Mouse (Mus musculus): Measurements from ENCODE around the gene Gm10762.

DNA sequence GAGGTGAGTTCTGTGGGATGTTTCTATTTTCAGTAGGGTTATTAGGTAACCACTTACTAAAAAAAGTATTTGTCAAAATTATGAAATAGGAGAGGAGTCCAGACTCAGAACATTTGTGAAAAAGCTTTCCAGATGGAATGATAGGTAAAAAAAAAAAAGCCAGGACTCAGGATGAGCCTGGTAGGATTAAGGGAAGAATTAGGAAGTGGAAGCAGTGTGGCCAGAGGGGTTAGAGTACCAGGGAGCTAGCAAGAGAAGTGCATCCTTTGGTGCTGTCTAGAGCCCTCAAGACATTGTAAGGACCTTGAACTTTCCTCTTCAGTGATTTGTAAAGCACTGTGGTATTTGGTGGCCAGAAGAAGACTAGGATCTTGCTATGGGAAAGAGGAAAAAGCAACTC lies 4.8 kb upstream of the Gm10762 start:
- TF ChIP-seq CTCF (IDR thresholded peaks at IDR 0.05; ENCODE audit: control insufficient read depth, insufficient read depth, insufficient read length) (no peak), MYOD1 (IDR thresholded peaks at IDR 0.05; ENCODE audit: control insufficient read depth, insufficient read length, low read depth) (no peak), MYOG (IDR thresholded peaks at IDR 0.05; ENCODE audit: control insufficient read depth, extremely low read depth, insufficient read length) (no peak), MAX (IDR thresholded peaks at IDR 0.05) (no peak), FOSL1 (IDR thresholded peaks at IDR 0.05; ENCODE audit: insufficient read depth, low read length, poor library complexity, severe bottlenecking) (no peak)

Data from C2C12 (cell line).